Mouse (Mus musculus): ENCODE data around the gene Galr3.
"Not testable (repeated sequence)": the region's sequence is repeated elsewhere in the genome, so short reads cannot be mapped to it uniquely, and the experiment has no call there.

Gene Galr3

GRCm38 (mm10) chr15:79041585-79041984 lies at the start of gene Galr3:
Gene Galr3, plus strand, starts transcription at chr15:79041885.
- DNase-seq (ENCODE audit: low spot score), result no peak

- DNase-seq (ENCODE audit: low spot score), result no peak
Measured at GRCm38 (mm10) chr15:78992235-78992634, 49.5 kb upstream of the Galr3 start.

GRCm38 (mm10) chr15:78992925-78993324 lies 48.8 kb upstream of the Galr3 start:
- no peak for DNase-seq (ENCODE audit: low spot score)

GRCm38 (mm10) chr15:78995916-78996315 lies 45.8 kb upstream of the Galr3 start:
- DNase-seq (ENCODE audit: low spot score), result no peak

- DNase-seq (ENCODE audit: low spot score), result no peak
Measured at GRCm38 (mm10) chr15:78996663-78997062, 45.0 kb upstream of the Galr3 start.

GRCm38 (mm10) chr15:78998348-78998747 lies 43.3 kb upstream of the Galr3 start:
- DNase-seq (ENCODE audit: low spot score), result no peak

GRCm38 (mm10) chr15:78999586-78999985 lies 42.1 kb upstream of the Galr3 start:
- no peak for DNase-seq (ENCODE audit: low spot score)

- DNase-seq (ENCODE audit: low spot score), result no peak
Measured at GRCm38 (mm10) chr15:79000357-79000791, 41.3 kb upstream of the Galr3 start.

- no peak for DNase-seq (ENCODE audit: low spot score)
Measured at GRCm38 (mm10) chr15:79001559-79001958, 40.1 kb upstream of the Galr3 start.

GRCm38 (mm10) chr15:79002036-79002435 lies 39.6 kb upstream of the Galr3 start:
- no peak for DNase-seq (ENCODE audit: low spot score)

- DNase-seq (ENCODE audit: low spot score), result no peak
Measured at GRCm38 (mm10) chr15:79003079-79003478, 38.6 kb upstream of the Galr3 start.

- DNase-seq (ENCODE audit: low spot score), result no peak
Measured at GRCm38 (mm10) chr15:79005581-79005980, 36.1 kb upstream of the Galr3 start.

GRCm38 (mm10) chr15:79006638-79007037 lies 35.0 kb upstream of the Galr3 start:
- no peak for DNase-seq (ENCODE audit: low spot score)

- no peak for DNase-seq (ENCODE audit: low spot score)
Measured at GRCm38 (mm10) chr15:79007059-79007458, 34.6 kb upstream of the Galr3 start.

- not testable (repeated sequence) for DNase-seq (ENCODE audit: low spot score)
Measured at GRCm38 (mm10) chr15:79007836-79008235, 33.8 kb upstream of the Galr3 start.

- no peak for DNase-seq (ENCODE audit: low spot score)
Measured at GRCm38 (mm10) chr15:79009734-79010133, 32.0 kb upstream of the Galr3 start.

- DNase-seq (ENCODE audit: low spot score), result no peak
Measured at GRCm38 (mm10) chr15:79011550-79011949, 30.1 kb upstream of the Galr3 start.

GRCm38 (mm10) chr15:79013382-79013781 lies 28.3 kb upstream of the Galr3 start:
- no peak for DNase-seq (ENCODE audit: low spot score)

GRCm38 (mm10) chr15:79018191-79018590 lies 23.5 kb upstream of the Galr3 start:
- no peak for DNase-seq (ENCODE audit: low spot score)

- no peak for DNase-seq (ENCODE audit: low spot score)
Measured at GRCm38 (mm10) chr15:79018886-79019285, 22.8 kb upstream of the Galr3 start.

GRCm38 (mm10) chr15:79022671-79023230 lies 18.9 kb upstream of the Galr3 start:
- DNase-seq (ENCODE audit: low spot score), result no peak

GRCm38 (mm10) chr15:79023366-79023765 lies 18.3 kb upstream of the Galr3 start:
- DNase-seq (ENCODE audit: low spot score), result no peak

- DNase-seq (ENCODE audit: low spot score), result no peak
Measured at GRCm38 (mm10) chr15:79025687-79026308, 15.9 kb upstream of the Galr3 start.

All from ovary, postnatal 14 days (tissue).